Mouse (Mus musculus) adrenal gland, postnatal 25 days (tissue): ENCODE measurements around the gene Spaca4. TPM values are rescaled to one million over a fixed set of nuclear protein-coding genes. Genes with fewer than 3 reads are reported as not detected.

Experiments
- DNase-seq: peaks from one replicate; pipeline ENCODE4 v3.0.0; 2021; ENCODE audit warnings: mixed read lengths
- total RNA-seq: library from RNA; stranded (reverse); gene quantifications from 2 replicates; pipeline ENCODE4 v1.2.3, GENCODE M21; 2021

The Spaca4 gene
- total RNA-seq, 1 experiment from 2014 or later, result not detected

- DNase-seq, result no peak
Observed at GRCm38 (mm10) chr7:45726419-45726818, 806 bp upstream of the Spaca4 start.

- DNase-seq, result no peak
Observed at GRCm38 (mm10) chr7:45725151-45725550, 462 bp downstream of the Spaca4 start.

- no peak for DNase-seq
Observed at GRCm38 (mm10) chr7:45723781-45724180, 1.8 kb downstream of the Spaca4 start.

- no peak for DNase-seq
Observed at GRCm38 (mm10) chr7:45723301-45723700, 2.3 kb downstream of the Spaca4 start.

- no peak for DNase-seq
Observed at GRCm38 (mm10) chr7:45722348-45722713, 3.3 kb downstream of the Spaca4 start.

GRCm38 (mm10) chr7:45721642-45722347 is 3.8 kb downstream of the Spaca4 start:
- no peak for DNase-seq

- no peak for DNase-seq
Observed at GRCm38 (mm10) chr7:45721234-45721571, 4.4 kb downstream of the Spaca4 start.

GRCm38 (mm10) chr7:45720413-45721233 is 5.0 kb downstream of the Spaca4 start, which contains the start of gene Fam83e:
Gene Fam83e, plus strand, starts transcription at chr7:45721212.
- no peak for DNase-seq

GRCm38 (mm10) chr7:45719738-45720412 is 5.7 kb downstream of the Spaca4 start:
- DNase-seq, result no peak

GRCm38 (mm10) chr7:45719180-45719579 is 6.4 kb downstream of the Spaca4 start:
- DNase-seq, result no peak

GRCm38 (mm10) chr7:45718331-45718730 is 7.3 kb downstream of the Spaca4 start:
- DNase-seq, result no peak

- peak; percentile 98 for DNase-seq
Observed at GRCm38 (mm10) chr7:45717918-45718297, 7.7 kb downstream of the Spaca4 start, which contains the start of gene Sphk2. Gene Sphk2, minus strand, starts transcription at chr7:45718002.

GRCm38 (mm10) chr7:45716952-45717917 is 8.4 kb downstream of the Spaca4 start:
- no peak for DNase-seq

GRCm38 (mm10) chr7:45716460-45716857 is 9.2 kb downstream of the Spaca4 start:
- no peak for DNase-seq

GRCm38 (mm10) chr7:45715741-45716459 is 9.7 kb downstream of the Spaca4 start:
- DNase-seq, result no peak

- peak; percentile 98 for DNase-seq
Observed at GRCm38 (mm10) chr7:45715090-45715708, 10.4 kb downstream of the Spaca4 start, which contains the start of gene Rpl18. Gene Rpl18, plus strand, starts transcription at chr7:45715457.

GRCm38 (mm10) chr7:45714630-45715089 is 11.0 kb downstream of the Spaca4 start:
- no peak for DNase-seq

- no peak for DNase-seq
Observed at GRCm38 (mm10) chr7:45713881-45714520, 11.6 kb downstream of the Spaca4 start.

- DNase-seq, result no peak
Observed at GRCm38 (mm10) chr7:45713396-45713795, 12.2 kb downstream of the Spaca4 start.
